Mouse (Mus musculus) 416B (cell line): ENCODE results near the gene Ncbp1.
A peak's percentile ranks its signal among the peaks of the same experiment; 100 is the strongest.

Experiments used
- DNase-seq: peaks from one replicate; pipeline ENCODE4 v3.0.0; 2011; ENCODE audit warnings: low read depth

Gene Ncbp1

GRCm38 (mm10) chr4:46129311-46130004 is 9.0 kb upstream of the Ncbp1 start:
- no peak for DNase-seq

GRCm38 (mm10) chr4:46130221-46130620 is 8.2 kb upstream of the Ncbp1 start:
- DNase-seq, result peak; percentile 62

- DNase-seq, result no peak
Observed at GRCm38 (mm10) chr4:46131791-46132190, 6.6 kb upstream of the Ncbp1 start.

- DNase-seq, result peak; percentile 67
Observed at GRCm38 (mm10) chr4:46137629-46138286, 655 bp upstream of the Ncbp1 start.

GRCm38 (mm10) chr4:46144323-46144722 is 5.9 kb downstream of the Ncbp1 start:
- DNase-seq, result peak; percentile 48

- no peak for DNase-seq
Observed at GRCm38 (mm10) chr4:46146881-46147280, 8.5 kb downstream of the Ncbp1 start.

- no peak for DNase-seq
Observed at GRCm38 (mm10) chr4:46151903-46152544, 13.6 kb downstream of the Ncbp1 start.

- DNase-seq, result peak; percentile 38
Observed at GRCm38 (mm10) chr4:46164027-46164426, 25.6 kb downstream of the Ncbp1 start.

GRCm38 (mm10) chr4:46165831-46166230 is 27.4 kb downstream of the Ncbp1 start:
- DNase-seq, result peak; percentile 36

- DNase-seq, result no peak
Observed at GRCm38 (mm10) chr4:46171761-46172160, 33.3 kb downstream of the Ncbp1 start.

GRCm38 (mm10) chr4:46176313-46176712 is 37.9 kb downstream of the Ncbp1 start:
- DNase-seq, result peak; percentile 22

- no peak for DNase-seq
Observed at GRCm38 (mm10) chr4:46177018-46177417, 38.6 kb downstream of the Ncbp1 start.

- no peak for DNase-seq
Observed at GRCm38 (mm10) chr4:46177496-46177895, 39.1 kb downstream of the Ncbp1 start.

GRCm38 (mm10) chr4:46181168-46181567 is 42.8 kb downstream of the Ncbp1 start:
- DNase-seq, result no peak

GRCm38 (mm10) chr4:46182181-46182580 is 43.8 kb downstream of the Ncbp1 start:
- DNase-seq, result no peak

- DNase-seq, result no peak
Observed at GRCm38 (mm10) chr4:46185423-46185822, 47.0 kb downstream of the Ncbp1 start.

- no peak for DNase-seq
Observed at GRCm38 (mm10) chr4:46185890-46186289, 47.5 kb downstream of the Ncbp1 start.

- peak; percentile 71 for DNase-seq
Observed at GRCm38 (mm10) chr4:46186466-46186865, 48.1 kb downstream of the Ncbp1 start.

- DNase-seq, result peak; percentile 57
Observed at GRCm38 (mm10) chr4:46192011-46192410, 53.6 kb downstream of the Ncbp1 start.

- DNase-seq, result peak; percentile 94
Observed at GRCm38 (mm10) chr4:46195781-46196487, 57.5 kb downstream of the Ncbp1 start, which contains the start of gene Xpa. Gene Xpa (minus strand): TSS chr4:46196311.

GRCm38 (mm10) chr4:46196513-46196912 is 58.1 kb downstream of the Ncbp1 start:
- no peak for DNase-seq

- no peak for DNase-seq
Observed at GRCm38 (mm10) chr4:46198064-46198463, 59.7 kb downstream of the Ncbp1 start.
